Mouse (Mus musculus) erythroblast, embryonic 14.5 days (primary cell): ENCODE results near the gene 1700029H14Rik. TPM values are rescaled to one million over a fixed set of nuclear protein-coding genes. Genes with fewer than 3 reads are reported as not detected.

ENCODE experiments used
- H3K27me3 ChIP-seq: 2 replicates; pipeline ENCODE4 v1.6.1; 2012; ENCODE audit warnings: inconsistent platforms; ENCODE audit not compliant: control insufficient read depth
- H3K36me3 ChIP-seq: 2 replicates; pipeline ENCODE4 v1.6.1; 2012; ENCODE audit warnings: mild to moderate bottlenecking, inconsistent platforms; ENCODE audit not compliant: control insufficient read depth
- H3K4me1 ChIP-seq: 2 replicates; pipeline ENCODE4 v1.6.1; 2012; ENCODE audit warnings: inconsistent platforms; ENCODE audit not compliant: control insufficient read depth
- H3K4me3 ChIP-seq: replicated peaks from 2 replicates; pipeline ENCODE3; 2012; ENCODE audit warnings: moderate library complexity, mild to moderate bottlenecking, inconsistent platforms
- H3K9me3 ChIP-seq: 2 replicates; pipeline ENCODE4 v1.6.1; 2012; ENCODE audit warnings: low read length, inconsistent platforms, mixed read lengths; ENCODE audit not compliant: control insufficient read depth
- GATA1 ChIP-seq: IDR thresholded peaks from 2 replicates; pipeline ENCODE4 v1.6.1; 2012; ENCODE audit warnings: low read length, inconsistent platforms, mixed read lengths
- TAL1 ChIP-seq: IDR thresholded peaks from 3 replicates; pipeline ENCODE4 v1.6.1; 2012; ENCODE audit warnings: low read length, inconsistent platforms, mixed read lengths
- polyA plus RNA-seq: library from polyadenylated mRNA; stranded (reverse); fragments of >175 nt; gene quantifications from 2 replicates; pipeline ENCODE4 v1.2.3, GENCODE M21; 2012

1700029H14Rik gene
- polyA plus RNA-seq, 1 experiment = not detected

GRCm38 (mm10) chr8:13531602-13532171 is 30.6 kb downstream of the 1700029H14Rik start:
- no peak overlapping the region for H3K4me3 ChIP-seq

GRCm38 (mm10) chr8:13530941-13531340 is 31.3 kb downstream of the 1700029H14Rik start:
- Histone ChIP-seq H3K4me3 (no peak overlapping the region), H3K36me3 (no peaks in the 10 kb centered on the region), H3K4me1 (no peaks in the 10 kb centered on the region), H3K27me3 (no peaks in the 10 kb centered on the region), H3K9me3 (peaks cover 6% of the 10 kb centered on the region)
- TF ChIP-seq TAL1 = no peak
- TF ChIP-seq GATA1 = no peak

More at GRCm38 (mm10) chr8:13531602-13532171, 30.6 kb downstream of the 1700029H14Rik start:
- no peak for TF ChIP-seq TAL1
- no peak for TF ChIP-seq GATA1
- H3K4me1 ChIP-seq = no peaks in the 10 kb centered on the region
- H3K9me3 ChIP-seq = peaks cover 6% of the 10 kb centered on the region
- H3K36me3 ChIP-seq = no peaks in the 10 kb centered on the region
- no peaks in the 10 kb centered on the region for H3K27me3 ChIP-seq

- Histone ChIP-seq H3K36me3 (no peaks in the 10 kb centered on the region), H3K4me1 (no peaks in the 10 kb centered on the region), H3K9me3 (peaks cover 6% of the 10 kb centered on the region), H3K27me3 (no peaks in the 10 kb centered on the region), H3K4me3 (no peak overlapping the region)
- TF ChIP-seq TAL1 = no peak
- TF ChIP-seq GATA1 = no peak
These were observed 31.9 kb downstream of the 1700029H14Rik start for GRCm38 (mm10) chr8:13530401-13530800.

GRCm38 (mm10) chr8:13529891-13530316 is 32.4 kb downstream of the 1700029H14Rik start:
- no peaks in the 10 kb centered on the region for H3K4me1 ChIP-seq
- H3K27me3 ChIP-seq = no peaks in the 10 kb centered on the region
- H3K9me3 ChIP-seq = peaks cover 6% of the 10 kb centered on the region
- TF ChIP-seq TAL1 (no peak), GATA1 (no peak)
- no peaks in the 10 kb centered on the region for H3K36me3 ChIP-seq
- no peak overlapping the region for H3K4me3 ChIP-seq

- H3K4me1 ChIP-seq = no peaks in the 10 kb centered on the region
- H3K4me3 ChIP-seq = no peak overlapping the region
- TF ChIP-seq GATA1 = no peak
- H3K36me3 ChIP-seq = no peaks in the 10 kb centered on the region
- H3K27me3 ChIP-seq = no peaks in the 10 kb centered on the region
- peaks cover 6% of the 10 kb centered on the region for H3K9me3 ChIP-seq
These were observed 33.0 kb downstream of the 1700029H14Rik start for GRCm38 (mm10) chr8:13529011-13529840.

GRCm38 (mm10) chr8:13521392-13521791 is 40.9 kb downstream of the 1700029H14Rik start:
- no peaks in the 10 kb centered on the region for H3K9me3 ChIP-seq
- no peaks in the 10 kb centered on the region for H3K27me3 ChIP-seq
- H3K36me3 ChIP-seq = no peaks in the 10 kb centered on the region
- no peaks in the 10 kb centered on the region for H3K4me1 ChIP-seq
- no peak overlapping the region for H3K4me3 ChIP-seq
- TF ChIP-seq TAL1 = no peak
- no peak for TF ChIP-seq GATA1

GRCm38 (mm10) chr8:13520349-13520748 is 41.9 kb downstream of the 1700029H14Rik start:
- no peaks in the 10 kb centered on the region for H3K9me3 ChIP-seq
- no peak for TF ChIP-seq TAL1
- TF ChIP-seq GATA1 = no peak
- H3K4me1 ChIP-seq = no peaks in the 10 kb centered on the region
- no peaks in the 10 kb centered on the region for H3K27me3 ChIP-seq
- H3K4me3 ChIP-seq = no peak overlapping the region
- H3K36me3 ChIP-seq = no peaks in the 10 kb centered on the region

- TF ChIP-seq GATA1 (no peak), TAL1 (no peak)
- no peak overlapping the region for H3K4me3 ChIP-seq
- no peaks in the 10 kb centered on the region for H3K27me3 ChIP-seq
- no peaks in the 10 kb centered on the region for H3K4me1 ChIP-seq
- no peaks in the 10 kb centered on the region for H3K9me3 ChIP-seq
- H3K36me3 ChIP-seq = no peaks in the 10 kb centered on the region
These were observed 42.8 kb downstream of the 1700029H14Rik start for GRCm38 (mm10) chr8:13519503-13519902.

GRCm38 (mm10) chr8:13517284-13517781 is 44.9 kb downstream of the 1700029H14Rik start:
- no peaks in the 10 kb centered on the region for H3K36me3 ChIP-seq

More at GRCm38 (mm10) chr8:13517284-13517781, 44.9 kb downstream of the 1700029H14Rik start:
- Histone ChIP-seq H3K4me3 (no peak overlapping the region), H3K4me1 (no peaks in the 10 kb centered on the region), H3K9me3 (no peaks in the 10 kb centered on the region), H3K27me3 (no peaks in the 10 kb centered on the region)
- TF ChIP-seq GATA1 = no peak
- TF ChIP-seq TAL1 = no peak
